Mouse (Mus musculus) forebrain, embryonic 13.5 days (tissue): Measurements from ENCODE around the gene Stau1. TPM values are rescaled to one million over a fixed set of nuclear protein-coding genes. Genes with fewer than 3 reads are reported as not detected.
"Not testable (repeated sequence)": the region's sequence is repeated elsewhere in the genome, so short reads cannot be mapped to it uniquely, and the experiment has no call there.

Experiments used
- ATAC-seq: fragments of 200-750 bp; cut with Nextera tagmentation; 2 replicates; pipeline ENCODE4 v1.8.0; 2017
- H3K27ac ChIP-seq: fragments of 300-500 bp; sonication (generic); 2 replicates; pipeline ENCODE4 v1.5.1; 2015; ENCODE audit warnings: inconsistent platforms, mild to moderate bottlenecking, moderate library complexity
- H3K27me3 ChIP-seq: fragments of 300-500 bp; sonication (generic); 2 replicates; pipeline ENCODE4 v1.6.1; 2015; ENCODE audit warnings: mild to moderate bottlenecking, inconsistent platforms
- H3K36me3 ChIP-seq: fragments of 300-500 bp; sonication (generic); 2 replicates; pipeline ENCODE4 v1.6.1; 2015; ENCODE audit warnings: mild to moderate bottlenecking, inconsistent platforms; ENCODE audit not compliant: poor library complexity, severe bottlenecking
- H3K4me1 ChIP-seq: fragments of 300-500 bp; sonication (generic); 2 replicates; pipeline ENCODE4 v1.6.1; 2015; ENCODE audit warnings: inconsistent platforms
- H3K4me2 ChIP-seq: fragments of 300-500 bp; sonication (generic); 2 replicates; pipeline ENCODE4 v1.6.1; 2015; ENCODE audit warnings: inconsistent platforms, mild to moderate bottlenecking, moderate library complexity
- H3K4me3 ChIP-seq: fragments of 300-500 bp; sonication (generic); 2 replicates; pipeline ENCODE4 v1.5.1; 2015; ENCODE audit warnings: mild to moderate bottlenecking, inconsistent platforms
- H3K9ac ChIP-seq: fragments of 300-500 bp; sonication (generic); 2 replicates; pipeline ENCODE4 v1.6.1; 2015; ENCODE audit warnings: mild to moderate bottlenecking, inconsistent platforms
- H3K9me3 ChIP-seq: fragments of 300-500 bp; sonication (generic); replicated peaks from 2 replicates; pipeline ENCODE4 v1.6.1; 2016; ENCODE audit warnings: inconsistent platforms
- WGBS: fragments of 180-500 bp; shearing (Covaris S2); methylation state at CpG from one replicate; pipeline ENCODE4 v1.1.7; 2015; 5-methylcytosine and 5-hydroxymethylcytosine counted together
- polyA plus RNA-seq: library from polyadenylated mRNA; unstranded; fragments of >200 nt; fragmentation: Nextera tagmentation; extraction: Ambion mirVana; gene quantifications from 2 replicates; pipeline ENCODE4 v1.2.1, GENCODE M21; 2015

The Stau1 gene
- polyA plus RNA-seq, 1 experiment from 2014 or later, result 107 TPM

GRCm38 (mm10) chr2:167009483-167009882 is 13.4 kb upstream of the Stau1 start:
- Histone ChIP-seq H3K4me1 (0 out of 2 replicates have a peak, but pooled peaks cover under 1% of the 10 kb centered on the region), H3K9ac (no peak overlapping the region), H3K4me3 (no peak overlapping the region), H3K4me2 (no peak overlapping the region), H3K27me3 (0 out of 2 replicates have a peak, but pooled peaks cover 5% of the 10 kb centered on the region), H3K27ac (no peak overlapping the region), H3K9me3 (no peaks in the 10 kb centered on the region), H3K36me3 (no peaks in the 10 kb centered on the region)
- 75% methylated on average over 4 of the region's 4 CpGs for WGBS
- no peak for ATAC-seq

- not testable (repeated sequence) for H3K27ac ChIP-seq, H3K9me3 ChIP-seq, H3K9ac ChIP-seq, H3K4me1 ChIP-seq, H3K4me2 ChIP-seq, ATAC-seq, H3K36me3 ChIP-seq, H3K4me3 ChIP-seq, H3K27me3 ChIP-seq
- WGBS, result 79% methylated on average over 4 of the region's 4 CpGs
Observed at GRCm38 (mm10) chr2:167007565-167007964, 11.5 kb upstream of the Stau1 start.

GRCm38 (mm10) chr2:167007001-167007491 is 10.9 kb upstream of the Stau1 start:
- no peak for ATAC-seq
- no peaks in the 10 kb centered on the region for H3K36me3 ChIP-seq
- WGBS, result 79% methylated on average over 13 of the region's 13 CpGs
- H3K27ac ChIP-seq, result no peak overlapping the region
- no peak overlapping the region for H3K9ac ChIP-seq
- H3K27me3 ChIP-seq, result 0 out of 2 replicates have a peak, but pooled peaks cover 5% of the 10 kb centered on the region
- no peaks in the 10 kb centered on the region for H3K4me1 ChIP-seq
- H3K4me2 ChIP-seq, result no peak overlapping the region
- no peak overlapping the region for H3K4me3 ChIP-seq
- H3K9me3 ChIP-seq, result no peaks in the 10 kb centered on the region

- WGBS, result 88% methylated on average over 2 of the region's 2 CpGs
- no peak for ATAC-seq
Observed at GRCm38 (mm10) chr2:167006355-167006754, 10.3 kb upstream of the Stau1 start.

GRCm38 (mm10) chr2:167004099-167004854 is 8.2 kb upstream of the Stau1 start:
- no peak for ATAC-seq
- H3K27ac ChIP-seq, result no peak overlapping the region
- no peaks in the 10 kb centered on the region for H3K9me3 ChIP-seq
- H3K9ac ChIP-seq, result no peak overlapping the region
- no peak overlapping the region for H3K4me3 ChIP-seq
- H3K27me3 ChIP-seq, result 0 out of 2 replicates have a peak, but pooled peaks cover 3% of the 10 kb centered on the region
- H3K36me3 ChIP-seq, result no peaks in the 10 kb centered on the region
- H3K4me1 ChIP-seq, result no peaks in the 10 kb centered on the region
- WGBS, result 40% methylated on average over 8 of the region's 8 CpGs
- H3K4me2 ChIP-seq, result no peak overlapping the region

More at GRCm38 (mm10) chr2:167006355-167006754, 10.3 kb upstream of the Stau1 start:
- Histone ChIP-seq H3K36me3 (no peaks in the 10 kb centered on the region), H3K4me3 (no peak overlapping the region), H3K27me3 (0 out of 2 replicates have a peak, but pooled peaks cover 5% of the 10 kb centered on the region), H3K9ac (no peak overlapping the region), H3K4me2 (no peak overlapping the region), H3K4me1 (no peaks in the 10 kb centered on the region), H3K27ac (no peak overlapping the region), H3K9me3 (no peaks in the 10 kb centered on the region)

- Histone ChIP-seq H3K27ac (no peak overlapping the region), H3K27me3 (no peaks in the 10 kb centered on the region), H3K9me3 (no peaks in the 10 kb centered on the region), H3K4me2 (no peak overlapping the region), H3K4me1 (peaks cover 4% of the 10 kb centered on the region), H3K36me3 (no peaks in the 10 kb centered on the region), H3K4me3 (no peak overlapping the region), H3K9ac (no peak overlapping the region)
- no peak for ATAC-seq
- WGBS, result 82% methylated on average over 9 of the region's 9 CpGs
Observed at GRCm38 (mm10) chr2:167001486-167001885, 5.4 kb upstream of the Stau1 start.

- Histone ChIP-seq H3K4me1 (peaks cover 39% of the 10 kb centered on the region), H3K4me2 (peak overlapping the region; percentile 89), H3K27me3 (no peaks in the 10 kb centered on the region), H3K4me3 (peak overlapping the region; percentile 93), H3K36me3 (no peaks in the 10 kb centered on the region), H3K9me3 (no peaks in the 10 kb centered on the region), H3K27ac (peak overlapping the region; percentile 61), H3K9ac (peak overlapping the region; percentile 65)
- ATAC-seq, result peak; percentile 22; the same call in 1 of the 2 replicates
- 35% methylated on average over 8 of the region's 8 CpGs for WGBS
Observed at GRCm38 (mm10) chr2:166996533-166996894, 415 bp upstream of the Stau1 start.

- H3K4me1 ChIP-seq, result peaks cover 39% of the 10 kb centered on the region
- H3K27ac ChIP-seq, result peak overlapping the region; percentile 97
- H3K9ac ChIP-seq, result peak overlapping the region; percentile 97
- H3K9me3 ChIP-seq, result no peaks in the 10 kb centered on the region
- WGBS, result 6% methylated on average over 28 of the region's 28 CpGs
- H3K4me3 ChIP-seq, result peak overlapping the region; percentile 93
- H3K36me3 ChIP-seq, result no peaks in the 10 kb centered on the region
- ATAC-seq, result peak; percentile 22
- H3K4me2 ChIP-seq, result peak overlapping the region; percentile 89
- no peaks in the 10 kb centered on the region for H3K27me3 ChIP-seq
Observed at GRCm38 (mm10) chr2:166995021-166995795, 891 bp downstream of the Stau1 start.

GRCm38 (mm10) chr2:166991945-166992344 is 4.2 kb downstream of the Stau1 start:
- Histone ChIP-seq H3K36me3 (no peaks in the 10 kb centered on the region), H3K9me3 (no peaks in the 10 kb centered on the region), H3K4me3 (no peak overlapping the region), H3K27ac (no peak overlapping the region), H3K4me1 (peaks cover 39% of the 10 kb centered on the region), H3K27me3 (no peaks in the 10 kb centered on the region), H3K4me2 (no peak overlapping the region), H3K9ac (no peak overlapping the region)
- no peak for ATAC-seq

- Histone ChIP-seq H3K9me3 (no peaks in the 10 kb centered on the region), H3K27ac (no peak overlapping the region), H3K4me1 (peaks cover 34% of the 10 kb centered on the region), H3K27me3 (no peaks in the 10 kb centered on the region), H3K4me3 (no peak overlapping the region), H3K36me3 (no peaks in the 10 kb centered on the region), H3K4me2 (no peak overlapping the region), H3K9ac (no peak overlapping the region)
- no peak for ATAC-seq
- WGBS, result 91% methylated on average over 7 of the region's 7 CpGs
Observed at GRCm38 (mm10) chr2:166990861-166991260, 5.2 kb downstream of the Stau1 start.

- Histone ChIP-seq H3K4me3 (no peak overlapping the region), H3K4me2 (no peak overlapping the region), H3K4me1 (no peaks in the 10 kb centered on the region), H3K9ac (no peak overlapping the region), H3K27me3 (no peaks in the 10 kb centered on the region), H3K36me3 (peaks cover 3% of the 10 kb centered on the region; the same call in 1 of the 2 replicates), H3K27ac (no peak overlapping the region), H3K9me3 (no peaks in the 10 kb centered on the region)
- no peak for ATAC-seq
- WGBS, result 91% methylated on average over 4 of the region's 4 CpGs
Observed at GRCm38 (mm10) chr2:166983351-166983894, 12.7 kb downstream of the Stau1 start.

GRCm38 (mm10) chr2:166980161-166980560 is 15.9 kb downstream of the Stau1 start:
- no peaks in the 10 kb centered on the region for H3K27me3 ChIP-seq
- peaks cover 3% of the 10 kb centered on the region; the same call in 1 of the 2 replicates for H3K36me3 ChIP-seq
- WGBS, result 85% methylated on average over 2 of the region's 2 CpGs
- H3K9me3 ChIP-seq, result no peaks in the 10 kb centered on the region
- no peak overlapping the region for H3K9ac ChIP-seq
- no peak for ATAC-seq
- no peak overlapping the region for H3K4me3 ChIP-seq
- no peak overlapping the region for H3K4me2 ChIP-seq
- H3K27ac ChIP-seq, result no peak overlapping the region
- peaks cover 14% of the 10 kb centered on the region for H3K4me1 ChIP-seq
